Mouse (Mus musculus) embryonic fibroblast, embryonic 13.5 days (primary cell): ENCODE measurements around the gene Thop1.

Source experiments
- CTCF ChIP-seq: IDR thresholded peaks from 2 replicates; pipeline ENCODE4 v1.5.1; 2011; ENCODE audit warnings: mild to moderate bottlenecking, control low read depth, low read length, moderate library complexity, borderline replicate concordance; ENCODE audit not compliant: insufficient read depth
- POLR2A ChIP-seq: IDR thresholded peaks from 2 replicates; pipeline ENCODE4 v1.6.1; 2011; ENCODE audit warnings: low read depth, mild to moderate bottlenecking, control low read depth, low read length, moderate library complexity

DNA sequence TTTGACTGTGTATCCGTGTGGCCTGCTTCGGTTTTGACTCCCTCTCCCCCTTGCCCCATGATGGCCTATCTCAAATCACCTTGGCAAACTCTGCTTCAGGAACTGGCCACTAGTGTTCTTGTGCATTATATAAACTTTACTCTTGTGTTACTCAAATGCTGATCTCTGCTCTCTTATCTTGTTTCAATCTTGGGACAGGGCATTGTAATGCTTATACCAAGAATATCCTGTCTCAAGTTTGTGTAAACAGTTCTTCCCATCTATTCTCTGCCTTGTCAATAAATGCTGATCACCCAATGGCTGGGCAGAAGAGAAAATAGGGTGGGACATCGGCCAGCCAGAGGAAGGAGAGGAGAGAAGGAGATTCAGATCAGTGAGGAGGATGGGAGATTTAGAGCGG lies 7.1 kb upstream of the Thop1 start:
- TF ChIP-seq POLR2A (no peak), CTCF (no peak)
